Mouse (Mus musculus): ENCODE results near the gene Slc8a3. TPM values are rescaled to one million over a fixed set of nuclear protein-coding genes. Genes with fewer than 3 reads are reported as not detected.

The Slc8a3 gene
- polyA plus RNA-seq, 1 experiment, result 0.43 TPM

- no peak overlapping the region for H3K27ac ChIP-seq (ENCODE audit: insufficient read depth, low read depth, low read length)
- no peak overlapping the region for H3K4me3 ChIP-seq (ENCODE audit: low read depth, low read length)
- no peaks in the 10 kb centered on the region for H3K4me1 ChIP-seq (ENCODE audit: control insufficient read depth, insufficient read depth, insufficient read length, low read length)
- TF ChIP-seq POLR2A (IDR thresholded peaks at IDR 0.05; ENCODE audit: low read depth, low read length), result no peak
- 82% methylated on average over 9 of the region's 9 CpGs for WGBS
- no peaks in the 10 kb centered on the region for H3K36me3 ChIP-seq (ENCODE audit: control insufficient read depth, insufficient read depth, low read length)
- H3K27me3 ChIP-seq (ENCODE audit: control insufficient read depth, insufficient read depth, low read length), result no peaks in the 10 kb centered on the region
These were observed 165.8 kb downstream of the Slc8a3 start for GRCm38 (mm10) chr12:81167142-81167541.

GRCm38 (mm10) chr12:81166615-81167014 is 166.4 kb downstream of the Slc8a3 start:
- no peaks in the 10 kb centered on the region for H3K36me3 ChIP-seq (ENCODE audit: control insufficient read depth, insufficient read depth, low read length)
- H3K27ac ChIP-seq (ENCODE audit: insufficient read depth, low read depth, low read length), result no peak overlapping the region
- whole genome bisulfite sequencing, result 81% methylated on average over 8 of the region's 8 CpGs
- H3K4me1 ChIP-seq (ENCODE audit: control insufficient read depth, insufficient read depth, insufficient read length, low read length), result no peaks in the 10 kb centered on the region
- no peak overlapping the region for H3K4me3 ChIP-seq (ENCODE audit: low read depth, low read length)
- H3K27me3 ChIP-seq (ENCODE audit: control insufficient read depth, insufficient read depth, low read length), result no peaks in the 10 kb centered on the region
- no peak for TF ChIP-seq CTCF (IDR thresholded peaks at IDR 0.05; ENCODE audit: extremely low read depth, insufficient read length, insufficient replicate concordance, low read depth, low read length)

GRCm38 (mm10) chr12:81166092-81166491 is 166.9 kb downstream of the Slc8a3 start:
- Histone ChIP-seq H3K27ac (ENCODE audit: insufficient read depth, low read depth, low read length) (no peak overlapping the region), H3K36me3 (ENCODE audit: control insufficient read depth, insufficient read depth, low read length) (no peaks in the 10 kb centered on the region), H3K4me1 (ENCODE audit: control insufficient read depth, insufficient read depth, insufficient read length, low read length) (no peaks in the 10 kb centered on the region), H3K4me3 (ENCODE audit: low read depth, low read length) (no peak overlapping the region), H3K27me3 (ENCODE audit: control insufficient read depth, insufficient read depth, low read length) (no peaks in the 10 kb centered on the region)
- WGBS, result 49% methylated on average over 10 of the region's 10 CpGs
- no peak for TF ChIP-seq CTCF (IDR thresholded peaks at IDR 0.05; ENCODE audit: extremely low read depth, insufficient read length, insufficient replicate concordance, low read depth, low read length)
- TF ChIP-seq POLR2A (IDR thresholded peaks at IDR 0.05; ENCODE audit: low read depth, low read length), result no peak

DNA sequence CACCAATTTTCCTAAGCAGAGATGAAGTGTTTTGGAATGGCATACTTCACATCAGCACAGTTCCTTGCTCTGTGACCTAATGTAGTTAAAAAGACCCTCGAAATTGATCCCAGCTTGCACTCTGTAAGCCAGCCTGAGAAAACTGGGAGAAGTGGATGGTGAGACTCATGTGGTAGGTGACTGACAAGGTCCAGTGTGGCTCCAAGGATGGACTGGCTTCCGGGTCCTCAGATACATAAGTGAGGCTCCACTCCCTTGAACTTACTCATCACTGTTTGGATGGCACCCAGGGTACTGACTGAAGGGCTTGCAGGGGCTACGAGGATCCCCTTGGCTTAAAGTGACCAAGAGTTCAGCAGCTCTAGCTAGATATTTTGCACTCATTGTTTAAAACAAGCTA is 169.4 kb downstream of the Slc8a3 start:
- 77% methylated on average over 3 of the region's 3 CpGs for WGBS
- TF ChIP-seq CTCF (IDR thresholded peaks at IDR 0.05; ENCODE audit: extremely low read depth, insufficient read length, insufficient replicate concordance, low read depth, low read length) (no peak), POLR2A (IDR thresholded peaks at IDR 0.05; ENCODE audit: low read depth, low read length) (no peak)
- no peak overlapping the region for H3K4me3 ChIP-seq (ENCODE audit: low read depth, low read length)
- H3K27me3 ChIP-seq (ENCODE audit: control insufficient read depth, insufficient read depth, low read length), result no peaks in the 10 kb centered on the region
- no peaks in the 10 kb centered on the region for H3K4me1 ChIP-seq (ENCODE audit: control insufficient read depth, insufficient read depth, insufficient read length, low read length)
- H3K27ac ChIP-seq (ENCODE audit: insufficient read depth, low read depth, low read length), result no peak overlapping the region
- H3K36me3 ChIP-seq (ENCODE audit: control insufficient read depth, insufficient read depth, low read length), result no peaks in the 10 kb centered on the region

GRCm38 (mm10) chr12:81163131-81163530 is 169.8 kb downstream of the Slc8a3 start:
- Histone ChIP-seq H3K4me1 (ENCODE audit: control insufficient read depth, insufficient read depth, insufficient read length, low read length) (no peaks in the 10 kb centered on the region), H3K27ac (ENCODE audit: insufficient read depth, low read depth, low read length) (no peak overlapping the region), H3K27me3 (ENCODE audit: control insufficient read depth, insufficient read depth, low read length) (no peaks in the 10 kb centered on the region), H3K4me3 (ENCODE audit: low read depth, low read length) (no peak overlapping the region), H3K36me3 (ENCODE audit: control insufficient read depth, insufficient read depth, low read length) (no peaks in the 10 kb centered on the region)
- TF ChIP-seq POLR2A (IDR thresholded peaks at IDR 0.05; ENCODE audit: low read depth, low read length) (no peak), CTCF (IDR thresholded peaks at IDR 0.05; ENCODE audit: extremely low read depth, insufficient read length, insufficient replicate concordance, low read depth, low read length) (no peak)
- 71% methylated on average over 3 of the region's 3 CpGs for WGBS

- Histone ChIP-seq H3K27ac (ENCODE audit: insufficient read depth, low read depth, low read length) (no peak overlapping the region), H3K27me3 (ENCODE audit: control insufficient read depth, insufficient read depth, low read length) (no peaks in the 10 kb centered on the region), H3K4me3 (ENCODE audit: low read depth, low read length) (no peak overlapping the region), H3K36me3 (ENCODE audit: control insufficient read depth, insufficient read depth, low read length) (no peaks in the 10 kb centered on the region), H3K4me1 (ENCODE audit: control insufficient read depth, insufficient read depth, insufficient read length, low read length) (no peaks in the 10 kb centered on the region)
- 86% methylated on average over 2 of the region's 2 CpGs for whole genome bisulfite sequencing
- TF ChIP-seq POLR2A (IDR thresholded peaks at IDR 0.05; ENCODE audit: low read depth, low read length), result no peak
These were observed 171.7 kb downstream of the Slc8a3 start for GRCm38 (mm10) chr12:81161282-81161681.

DNA sequence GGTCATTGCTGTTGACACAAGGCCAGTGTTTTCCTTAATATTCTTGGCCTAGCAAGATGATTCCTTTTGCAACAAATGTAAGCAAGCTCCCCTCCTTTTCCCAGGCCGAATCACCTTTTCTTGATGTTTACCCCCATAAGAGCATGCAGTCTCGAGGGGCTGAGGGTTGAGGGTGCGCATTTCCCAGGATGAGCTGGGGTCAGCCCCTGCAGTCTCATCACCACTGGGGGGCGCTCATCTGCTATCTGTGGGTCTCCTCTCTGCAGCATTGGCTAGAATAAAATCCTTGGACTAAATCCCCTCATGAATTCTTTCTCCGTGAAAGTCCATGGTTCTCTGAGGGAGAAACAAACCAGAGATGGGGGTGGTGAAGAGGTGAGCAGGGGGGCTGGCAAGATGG is 172.1 kb downstream of the Slc8a3 start:
- no peaks in the 10 kb centered on the region for H3K36me3 ChIP-seq (ENCODE audit: control insufficient read depth, insufficient read depth, low read length)
- H3K4me1 ChIP-seq (ENCODE audit: control insufficient read depth, insufficient read depth, insufficient read length, low read length), result no peaks in the 10 kb centered on the region
- H3K27me3 ChIP-seq (ENCODE audit: control insufficient read depth, insufficient read depth, low read length), result no peaks in the 10 kb centered on the region
- no peak; the same call in 1 of the 2 replicates for TF ChIP-seq CTCF (IDR thresholded peaks at IDR 0.05; ENCODE audit: extremely low read depth, insufficient read length, insufficient replicate concordance, low read depth, low read length)
- no peak for TF ChIP-seq POLR2A (IDR thresholded peaks at IDR 0.05; ENCODE audit: low read depth, low read length)
- 64% methylated on average over 5 of the region's 5 CpGs for WGBS
- no peak overlapping the region for H3K27ac ChIP-seq (ENCODE audit: insufficient read depth, low read depth, low read length)
- H3K4me3 ChIP-seq (ENCODE audit: low read depth, low read length), result no peak overlapping the region

GRCm38 (mm10) chr12:81160425-81160824 is 172.6 kb downstream of the Slc8a3 start:
- TF ChIP-seq CTCF (IDR thresholded peaks at IDR 0.05; ENCODE audit: extremely low read depth, insufficient read length, insufficient replicate concordance, low read depth, low read length) (no peak), POLR2A (IDR thresholded peaks at IDR 0.05; ENCODE audit: low read depth, low read length) (no peak)
- no peaks in the 10 kb centered on the region for H3K4me1 ChIP-seq (ENCODE audit: control insufficient read depth, insufficient read depth, insufficient read length, low read length)
- H3K27ac ChIP-seq (ENCODE audit: insufficient read depth, low read depth, low read length), result no peak overlapping the region
- no peak overlapping the region for H3K4me3 ChIP-seq (ENCODE audit: low read depth, low read length)
- 44% methylated on average over 3 of the region's 3 CpGs for WGBS
- no peaks in the 10 kb centered on the region for H3K27me3 ChIP-seq (ENCODE audit: control insufficient read depth, insufficient read depth, low read length)
- H3K36me3 ChIP-seq (ENCODE audit: control insufficient read depth, insufficient read depth, low read length), result no peaks in the 10 kb centered on the region
